Mouse (Mus musculus) liver, adult 2 months (tissue): ENCODE measurements around the gene Sertad4. TPM values are rescaled to one million over a fixed set of nuclear protein-coding genes. Genes with fewer than 3 reads are reported as not detected.
A peak's percentile ranks its signal among the peaks of the same experiment; 100 is the strongest.

Experiments
- DNase-seq: peaks from one replicate; pipeline ENCODE4 v3.0.0-alpha.2; 2011; ENCODE audit warnings: low read depth, low spot score; ENCODE audit errors: extremely low read depth
- H3K27ac ChIP-seq: fragments of 200-500 bp; replicated peaks from 2 replicates; pipeline ENCODE4 v1.5.1; 2012; ENCODE audit warnings: low read depth, mild to moderate bottlenecking, control low read depth, inconsistent platforms, low read length; ENCODE audit not compliant: insufficient read depth
- H3K27me3 ChIP-seq: fragments of 200-500 bp; 2 replicates; pipeline ENCODE4 v1.6.1; 2012; ENCODE audit warnings: mild to moderate bottlenecking, moderate library complexity, low read length, inconsistent platforms; ENCODE audit not compliant: control insufficient read depth, insufficient read depth
- H3K36me3 ChIP-seq: fragments of 200-500 bp; 2 replicates; pipeline ENCODE4 v1.6.1; 2012; ENCODE audit warnings: low read length, inconsistent platforms; ENCODE audit not compliant: control insufficient read depth, insufficient read depth
- H3K4me1 ChIP-seq: fragments of 200-500 bp; 2 replicates; pipeline ENCODE4 v1.6.1; 2011; ENCODE audit warnings: low read length; ENCODE audit not compliant: control insufficient read depth, insufficient read depth
- H3K4me3 ChIP-seq: fragments of 200-500 bp; 2 replicates; pipeline ENCODE4 v1.5.1; 2011; ENCODE audit warnings: low read depth, mild to moderate bottlenecking, control low read depth, low read length, moderate library complexity; ENCODE audit not compliant: insufficient read depth
- H3K79me2 ChIP-seq: fragments of 200-500 bp; 2 replicates; pipeline ENCODE4 v1.6.1; 2012; ENCODE audit warnings: inconsistent platforms, mild to moderate bottlenecking, low read length, moderate library complexity; ENCODE audit not compliant: control insufficient read depth, insufficient read depth
- H3K9ac ChIP-seq: fragments of 200-500 bp; 2 replicates; pipeline ENCODE4 v1.6.1; 2012; ENCODE audit warnings: low read depth, mild to moderate bottlenecking, control low read depth, inconsistent platforms, low read length
- CTCF ChIP-seq: fragments of 200-500 bp; IDR thresholded peaks from 2 replicates; pipeline ENCODE4 v1.5.1; 2011; ENCODE audit warnings: low read depth, low read length, control low read depth
- POLR2A ChIP-seq: fragments of 200-500 bp; IDR thresholded peaks from 2 replicates; pipeline ENCODE4 v1.6.1; 2011; ENCODE audit warnings: low read length, control low read depth; ENCODE audit not compliant: insufficient read depth; ENCODE audit errors: extremely low read depth
- WGBS: fragments of 180-500 bp; shearing (Covaris S2); methylation state at CpG from one replicate; pipeline ENCODE4 v1.1.7; 2018; 5-methylcytosine and 5-hydroxymethylcytosine counted together
- polyA plus RNA-seq: library from polyadenylated mRNA; depleted of rRNA; stranded (reverse); fragments of >200 nt; gene quantifications from 2 replicates; pipeline ENCODE4 v1.2.3, GENCODE M21; 2012
- total RNA-seq: library from RNA; depleted of rRNA; stranded (reverse); fragments of >200 nt; gene quantifications from 2 replicates; pipeline ENCODE4 v1.2.3, GENCODE M21; 2014

The Sertad4 gene
- total and polyA plus RNA-seq, 2 experiments, result 0.06 TPM; not detected in 1

DNA sequence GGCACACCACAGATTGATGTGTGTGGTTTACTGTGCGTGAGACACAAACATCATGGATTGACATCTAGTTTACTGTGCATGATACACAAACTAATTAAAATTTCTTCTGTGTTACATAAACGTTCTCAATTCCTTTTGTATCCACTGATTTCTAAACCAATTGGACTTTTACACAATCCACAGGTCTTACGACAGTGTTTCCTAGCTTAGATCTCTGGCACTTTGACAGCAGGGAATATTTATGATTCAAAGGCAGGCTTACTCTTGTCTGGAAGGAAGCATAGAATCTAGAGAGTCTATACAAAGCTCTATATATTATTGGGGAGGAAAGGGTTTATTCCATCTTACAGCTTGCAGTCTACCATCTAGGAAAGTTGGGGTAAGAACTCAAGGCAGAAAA, 8.9 kb upstream of the Sertad4 start:
- H3K36me3 ChIP-seq, result no peaks in the 10 kb centered on the region
- no peak overlapping the region for H3K9ac ChIP-seq
- 54% methylated on average over 3 of the region's 3 CpGs for WGBS
- TF ChIP-seq CTCF, result no peak
- TF ChIP-seq POLR2A, result no peak
- H3K4me3 ChIP-seq, result no peak overlapping the region
- no peak overlapping the region for H3K27ac ChIP-seq
- H3K79me2 ChIP-seq, result no peaks in the 10 kb centered on the region
- no peaks in the 10 kb centered on the region for H3K4me1 ChIP-seq
- peak; percentile 28 for DNase-seq
- no peaks in the 10 kb centered on the region for H3K27me3 ChIP-seq

GRCm38 (mm10) chr1:192861305-192861960, 5.9 kb upstream of the Sertad4 start:
- no peaks in the 10 kb centered on the region for H3K36me3 ChIP-seq
- H3K9ac ChIP-seq, result no peak overlapping the region
- no peaks in the 10 kb centered on the region for H3K79me2 ChIP-seq
- TF ChIP-seq POLR2A (no peak), CTCF (no peak)
- H3K27me3 ChIP-seq, result no peaks in the 10 kb centered on the region
- DNase-seq, result no peak
- no peak overlapping the region for H3K27ac ChIP-seq
- H3K4me1 ChIP-seq, result no peaks in the 10 kb centered on the region
- H3K4me3 ChIP-seq, result no peak overlapping the region
- WGBS, result 90% methylated on average over 5 of the region's 5 CpGs

DNA sequence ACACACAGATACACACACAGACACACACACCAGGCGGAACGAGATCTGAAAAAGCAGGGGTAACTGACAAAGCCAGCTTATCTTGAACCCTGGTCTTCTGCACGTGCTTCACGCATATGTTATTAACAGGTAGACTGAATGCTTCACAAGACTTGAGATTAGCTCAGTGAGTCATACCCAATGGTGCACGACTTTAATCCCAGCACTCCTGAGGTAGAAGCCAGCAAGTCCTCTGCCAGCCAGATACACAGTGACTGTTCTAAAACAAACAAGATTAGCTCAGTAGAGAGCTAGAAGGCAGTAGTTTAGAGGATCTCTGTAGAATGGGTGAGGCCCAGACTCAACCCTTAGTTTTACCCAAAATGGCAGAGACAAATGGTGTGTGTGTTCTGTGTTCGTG, 4.7 kb upstream of the Sertad4 start:
- Histone ChIP-seq H3K79me2 (no peaks in the 10 kb centered on the region), H3K27ac (no peak overlapping the region), H3K4me3 (no peak overlapping the region), H3K36me3 (no peaks in the 10 kb centered on the region), H3K9ac (no peak overlapping the region), H3K4me1 (no peaks in the 10 kb centered on the region), H3K27me3 (peaks cover 2% of the 10 kb centered on the region)
- no peak for DNase-seq
- 64% methylated on average over 6 of the region's 6 CpGs for WGBS
- TF ChIP-seq CTCF, result no peak
- no peak for TF ChIP-seq POLR2A

GRCm38 (mm10) chr1:192857582-192857981, 2.0 kb upstream of the Sertad4 start:
- TF ChIP-seq POLR2A, result no peak
- WGBS, result 94% methylated on average over 5 of the region's 5 CpGs
- DNase-seq, result no peak
- no peaks in the 10 kb centered on the region for H3K4me1 ChIP-seq
- H3K36me3 ChIP-seq, result no peaks in the 10 kb centered on the region
- no peak overlapping the region for H3K9ac ChIP-seq
- H3K27me3 ChIP-seq, result peaks cover 9% of the 10 kb centered on the region
- no peak overlapping the region for H3K27ac ChIP-seq
- no peak overlapping the region for H3K4me3 ChIP-seq
- H3K79me2 ChIP-seq, result no peaks in the 10 kb centered on the region

DNA sequence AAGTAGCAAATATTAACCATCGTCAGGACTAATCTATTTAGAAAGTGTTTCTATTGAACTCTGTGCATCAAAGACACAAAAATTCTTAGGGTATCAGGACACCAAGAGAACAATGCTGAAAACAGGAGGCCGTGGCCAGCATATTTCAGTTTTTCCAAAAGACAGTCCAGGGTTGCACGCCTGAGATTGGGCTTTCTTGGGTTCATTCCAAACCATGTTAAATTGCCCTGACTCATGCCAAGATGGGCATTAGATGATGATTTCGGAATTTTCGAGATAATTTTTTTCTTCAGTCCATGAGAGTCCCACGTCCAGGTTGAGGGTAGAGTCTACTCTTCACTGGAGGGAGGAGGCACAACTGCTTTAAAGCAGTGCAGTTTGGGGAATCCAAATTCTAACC, 1.4 kb upstream of the Sertad4 start:
- Histone ChIP-seq H3K9ac (no peak overlapping the region), H3K27ac (no peak overlapping the region), H3K27me3 (peaks cover 9% of the 10 kb centered on the region), H3K4me1 (no peaks in the 10 kb centered on the region), H3K4me3 (no peak overlapping the region), H3K79me2 (no peaks in the 10 kb centered on the region), H3K36me3 (no peaks in the 10 kb centered on the region)
- DNase-seq, result no peak
- 71% methylated on average over 6 of the region's 6 CpGs for WGBS
- TF ChIP-seq POLR2A, result no peak
- no peak for TF ChIP-seq CTCF

DNA sequence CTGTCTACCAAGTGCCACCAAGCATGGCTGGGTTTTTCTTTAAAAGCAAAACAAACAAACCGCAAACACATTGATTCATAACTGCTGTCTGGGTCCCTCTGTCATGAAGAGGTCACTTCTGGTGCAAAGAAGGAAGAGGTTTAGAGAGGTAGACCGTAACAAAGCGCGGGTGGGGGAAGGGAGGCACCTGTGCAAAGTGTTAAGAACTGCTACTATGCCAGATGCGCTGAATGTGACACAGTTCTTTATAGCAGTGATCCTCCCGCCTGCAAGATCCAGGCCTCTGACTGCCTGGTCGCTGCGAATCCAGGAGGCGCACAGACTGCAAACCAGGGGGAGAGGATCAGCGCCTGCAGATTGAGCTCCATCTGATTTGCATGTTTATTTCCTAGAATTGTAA, 855 bp upstream of the Sertad4 start:
- no peak for DNase-seq
- Histone ChIP-seq H3K79me2 (no peaks in the 10 kb centered on the region), H3K9ac (no peak overlapping the region), H3K4me3 (no peak overlapping the region), H3K4me1 (no peaks in the 10 kb centered on the region), H3K27ac (no peak overlapping the region), H3K27me3 (peaks cover 9% of the 10 kb centered on the region), H3K36me3 (no peaks in the 10 kb centered on the region)
- 40% methylated on average over 10 of the region's 10 CpGs for WGBS
- TF ChIP-seq POLR2A (no peak), CTCF (no peak)
